Mouse (Mus musculus): ENCODE results near the gene Ipo11. TPM values are rescaled to one million over a fixed set of nuclear protein-coding genes. Genes with fewer than 3 reads are reported as not detected.

Ipo11 gene
- polyA plus RNA-seq, 1 experiment from 2014 or later, result 41.1 TPM

- ATAC-seq (replicated peaks), result no peak
- 90% methylated on average over 5 of the region's 5 CpGs for WGBS
- H3K4me1 ChIP-seq, result no peaks in the 10 kb centered on the region
- no peak overlapping the region for H3K4me3 ChIP-seq
- no peak overlapping the region for H3K4me2 ChIP-seq (replicated peaks)
- no peaks in the 10 kb centered on the region for H3K27me3 ChIP-seq
- H3K9me3 ChIP-seq, result no peaks in the 10 kb centered on the region
- no peak overlapping the region for H3K27ac ChIP-seq (replicated peaks)
- peaks cover 11% of the 10 kb centered on the region for H3K36me3 ChIP-seq
- H3K9ac ChIP-seq (replicated peaks), result no peak overlapping the region
These were observed 43.1 kb downstream of the Ipo11 start for GRCm38 (mm10) chr13:106893701-106894100.

- ATAC-seq (replicated peaks), result no peak
- Histone ChIP-seq H3K36me3 (peaks cover 11% of the 10 kb centered on the region), H3K27me3 (no peaks in the 10 kb centered on the region), H3K9ac (replicated peaks) (no peak overlapping the region), H3K4me2 (replicated peaks) (no peak overlapping the region), H3K4me1 (no peaks in the 10 kb centered on the region), H3K9me3 (no peaks in the 10 kb centered on the region), H3K27ac (replicated peaks) (no peak overlapping the region), H3K4me3 (no peak overlapping the region)
- 93% methylated on average over 9 of the region's 9 CpGs for WGBS
These were observed 43.6 kb downstream of the Ipo11 start for GRCm38 (mm10) chr13:106893196-106893595.

- Histone ChIP-seq H3K4me3 (no peak overlapping the region), H3K36me3 (peaks cover under 1% of the 10 kb centered on the region), H3K9ac (replicated peaks) (no peak overlapping the region), H3K4me2 (replicated peaks) (no peak overlapping the region), H3K27ac (replicated peaks) (no peak overlapping the region), H3K4me1 (no peaks in the 10 kb centered on the region), H3K9me3 (no peaks in the 10 kb centered on the region), H3K27me3 (no peaks in the 10 kb centered on the region)
- ATAC-seq (replicated peaks), result no peak
- 97% methylated on average over 2 of the region's 2 CpGs for WGBS
These were observed 49.4 kb downstream of the Ipo11 start for GRCm38 (mm10) chr13:106887364-106887763.

- peaks cover 9% of the 10 kb centered on the region; the same call in 1 of the 2 replicates for H3K36me3 ChIP-seq
- no peak overlapping the region for H3K4me3 ChIP-seq
- no peaks in the 10 kb centered on the region for H3K4me1 ChIP-seq
- no peak overlapping the region for H3K4me2 ChIP-seq (replicated peaks)
- H3K27ac ChIP-seq (replicated peaks), result no peak overlapping the region
- ATAC-seq (replicated peaks), result no peak
- H3K9me3 ChIP-seq, result no peaks in the 10 kb centered on the region
- no peaks in the 10 kb centered on the region for H3K27me3 ChIP-seq
- H3K9ac ChIP-seq (replicated peaks), result no peak overlapping the region
- WGBS, result 92% methylated on average over 4 of the region's 4 CpGs
These were observed 52.5 kb downstream of the Ipo11 start for GRCm38 (mm10) chr13:106884249-106884648.

- Histone ChIP-seq H3K4me2 (replicated peaks) (no peak overlapping the region), H3K27ac (replicated peaks) (no peak overlapping the region), H3K4me3 (no peak overlapping the region), H3K27me3 (no peaks in the 10 kb centered on the region), H3K36me3 (peaks cover 10% of the 10 kb centered on the region; the same call in 1 of the 2 replicates), H3K9me3 (no peaks in the 10 kb centered on the region), H3K9ac (replicated peaks) (no peak overlapping the region), H3K4me1 (no peaks in the 10 kb centered on the region)
- 100% methylated on average over 1 of the region's 1 CpGs for WGBS
- no peak for ATAC-seq (replicated peaks)
These were observed 60.5 kb downstream of the Ipo11 start for GRCm38 (mm10) chr13:106876278-106876677.

GRCm38 (mm10) chr13:106865547-106865946 lies 71.2 kb downstream of the Ipo11 start:
- Histone ChIP-seq H3K4me1 (no peaks in the 10 kb centered on the region), H3K27me3 (no peaks in the 10 kb centered on the region), H3K9ac (replicated peaks) (no peak overlapping the region), H3K27ac (replicated peaks) (no peak overlapping the region), H3K36me3 (peaks cover 22% of the 10 kb centered on the region), H3K9me3 (no peaks in the 10 kb centered on the region), H3K4me3 (no peak overlapping the region), H3K4me2 (replicated peaks) (no peak overlapping the region)
- ATAC-seq (replicated peaks), result no peak
- 88% methylated on average over 2 of the region's 2 CpGs for WGBS

GRCm38 (mm10) chr13:106858779-106859178 lies 78.0 kb downstream of the Ipo11 start:
- Histone ChIP-seq H3K36me3 (peaks cover 8% of the 10 kb centered on the region; the same call in 1 of the 2 replicates), H3K9me3 (no peaks in the 10 kb centered on the region), H3K4me1 (no peaks in the 10 kb centered on the region), H3K27me3 (no peaks in the 10 kb centered on the region), H3K4me3 (no peak overlapping the region), H3K9ac (replicated peaks) (no peak overlapping the region), H3K4me2 (replicated peaks) (no peak overlapping the region), H3K27ac (replicated peaks) (no peak overlapping the region)
- 89% methylated on average over 5 of the region's 5 CpGs for WGBS
- no peak for ATAC-seq (replicated peaks)

- 85% methylated on average over 3 of the region's 3 CpGs for WGBS
- ATAC-seq (replicated peaks), result no peak
- no peak overlapping the region for H3K27ac ChIP-seq (replicated peaks)
- no peaks in the 10 kb centered on the region for H3K4me1 ChIP-seq
- H3K9me3 ChIP-seq, result no peaks in the 10 kb centered on the region
- no peak overlapping the region for H3K9ac ChIP-seq (replicated peaks)
- H3K4me2 ChIP-seq (replicated peaks), result no peak overlapping the region
- no peak overlapping the region for H3K4me3 ChIP-seq
- peaks cover 8% of the 10 kb centered on the region; the same call in 1 of the 2 replicates for H3K36me3 ChIP-seq
- no peaks in the 10 kb centered on the region for H3K27me3 ChIP-seq
These were observed 80.2 kb downstream of the Ipo11 start for GRCm38 (mm10) chr13:106856556-106856955.

- Histone ChIP-seq H3K4me3 (no peak overlapping the region), H3K9me3 (no peaks in the 10 kb centered on the region), H3K4me1 (no peaks in the 10 kb centered on the region), H3K4me2 (replicated peaks) (no peak overlapping the region), H3K9ac (replicated peaks) (no peak overlapping the region), H3K27me3 (no peaks in the 10 kb centered on the region), H3K27ac (replicated peaks) (no peak overlapping the region), H3K36me3 (no peaks in the 10 kb centered on the region; the same call in 1 of the 2 replicates)
- no peak for ATAC-seq (replicated peaks)
These were observed 89.2 kb downstream of the Ipo11 start for GRCm38 (mm10) chr13:106847534-106847933.

GRCm38 (mm10) chr13:106844928-106845327 lies 91.8 kb downstream of the Ipo11 start:
- no peaks in the 10 kb centered on the region for H3K27me3 ChIP-seq
- H3K4me1 ChIP-seq, result no peaks in the 10 kb centered on the region
- H3K9ac ChIP-seq (replicated peaks), result no peak overlapping the region
- H3K4me2 ChIP-seq (replicated peaks), result no peak overlapping the region
- ATAC-seq (replicated peaks), result no peak
- H3K27ac ChIP-seq (replicated peaks), result no peak overlapping the region
- H3K36me3 ChIP-seq, result peaks cover 3% of the 10 kb centered on the region
- no peak overlapping the region for H3K4me3 ChIP-seq
- whole genome bisulfite sequencing, result 93% methylated on average over 3 of the region's 3 CpGs
- H3K9me3 ChIP-seq, result no peaks in the 10 kb centered on the region

- Histone ChIP-seq H3K27ac (replicated peaks) (no peak overlapping the region), H3K4me3 (no peak overlapping the region), H3K27me3 (no peaks in the 10 kb centered on the region), H3K36me3 (peaks cover 6% of the 10 kb centered on the region), H3K9ac (replicated peaks) (no peak overlapping the region), H3K4me2 (replicated peaks) (no peak overlapping the region), H3K9me3 (no peaks in the 10 kb centered on the region), H3K4me1 (no peaks in the 10 kb centered on the region)
- WGBS, result 91% methylated on average over 4 of the region's 4 CpGs
- ATAC-seq (replicated peaks), result no peak
These were observed 94.2 kb downstream of the Ipo11 start for GRCm38 (mm10) chr13:106842542-106842941.

- WGBS, result 98% methylated on average over 3 of the region's 3 CpGs
- ATAC-seq (replicated peaks), result no peak
- Histone ChIP-seq H3K27me3 (no peaks in the 10 kb centered on the region), H3K27ac (replicated peaks) (no peak overlapping the region), H3K4me2 (replicated peaks) (no peak overlapping the region), H3K4me3 (no peak overlapping the region), H3K4me1 (no peaks in the 10 kb centered on the region), H3K9me3 (no peaks in the 10 kb centered on the region), H3K36me3 (peaks cover 10% of the 10 kb centered on the region), H3K9ac (replicated peaks) (no peak overlapping the region)
These were observed 98.0 kb downstream of the Ipo11 start for GRCm38 (mm10) chr13:106838778-106839177.

- ATAC-seq (replicated peaks), result no peak
- Histone ChIP-seq H3K4me1 (no peaks in the 10 kb centered on the region), H3K4me2 (replicated peaks) (no peak overlapping the region), H3K27ac (replicated peaks) (no peak overlapping the region), H3K9ac (replicated peaks) (no peak overlapping the region), H3K27me3 (no peaks in the 10 kb centered on the region), H3K9me3 (no peaks in the 10 kb centered on the region), H3K4me3 (no peak overlapping the region), H3K36me3 (peaks cover 7% of the 10 kb centered on the region; the same call in 1 of the 2 replicates)
- 96% methylated on average over 5 of the region's 5 CpGs for WGBS
These were observed 100.3 kb downstream of the Ipo11 start for GRCm38 (mm10) chr13:106836527-106836879.
